Mouse (Mus musculus): ENCODE measurements around the gene C330021F23Rik.
"Not testable (repeated sequence)": the region's sequence is repeated elsewhere in the genome, so short reads cannot be mapped to it uniquely, and the experiment has no call there.

C330021F23Rik gene

DNA sequence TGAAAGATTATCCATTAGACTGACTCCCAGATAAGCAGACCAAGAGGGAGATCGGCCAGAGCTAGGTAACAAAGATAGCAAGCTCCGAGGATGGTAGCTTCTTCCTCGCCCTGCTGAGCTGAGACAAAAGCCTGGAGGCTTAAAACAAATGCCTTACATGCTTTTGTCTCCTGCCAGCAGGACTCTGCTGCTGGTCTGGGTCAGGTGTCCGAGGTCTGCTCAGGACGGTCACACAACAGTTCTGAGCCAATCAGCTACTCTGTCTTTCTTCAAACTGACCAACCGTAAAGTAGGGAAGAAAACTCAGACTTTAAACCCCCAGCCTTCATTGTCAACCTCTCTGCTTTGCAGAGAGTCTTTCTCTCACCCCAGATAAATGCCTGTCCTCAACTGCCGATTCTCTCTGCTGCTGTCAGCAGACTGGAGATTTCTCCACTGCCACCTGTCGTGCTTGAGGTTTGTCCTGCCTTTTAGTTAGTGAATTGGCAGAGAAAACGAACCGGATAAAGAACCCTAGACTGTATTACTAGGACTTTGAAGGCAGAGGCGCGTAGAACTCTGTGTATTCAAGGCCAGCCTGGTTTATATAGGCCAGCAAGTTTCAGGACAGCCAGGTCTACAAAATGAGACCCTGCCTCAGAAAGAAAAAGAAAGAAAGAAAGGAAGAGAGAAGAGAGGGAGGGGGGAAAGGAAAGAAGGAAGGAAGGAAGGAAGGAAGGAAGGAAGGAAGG lies at the start of gene C330021F23Rik:
C330021F23Rik (plus strand) TSS at position 350 of the 731 bp plus-strand sequence.
- no peak for DNase-seq

DNA sequence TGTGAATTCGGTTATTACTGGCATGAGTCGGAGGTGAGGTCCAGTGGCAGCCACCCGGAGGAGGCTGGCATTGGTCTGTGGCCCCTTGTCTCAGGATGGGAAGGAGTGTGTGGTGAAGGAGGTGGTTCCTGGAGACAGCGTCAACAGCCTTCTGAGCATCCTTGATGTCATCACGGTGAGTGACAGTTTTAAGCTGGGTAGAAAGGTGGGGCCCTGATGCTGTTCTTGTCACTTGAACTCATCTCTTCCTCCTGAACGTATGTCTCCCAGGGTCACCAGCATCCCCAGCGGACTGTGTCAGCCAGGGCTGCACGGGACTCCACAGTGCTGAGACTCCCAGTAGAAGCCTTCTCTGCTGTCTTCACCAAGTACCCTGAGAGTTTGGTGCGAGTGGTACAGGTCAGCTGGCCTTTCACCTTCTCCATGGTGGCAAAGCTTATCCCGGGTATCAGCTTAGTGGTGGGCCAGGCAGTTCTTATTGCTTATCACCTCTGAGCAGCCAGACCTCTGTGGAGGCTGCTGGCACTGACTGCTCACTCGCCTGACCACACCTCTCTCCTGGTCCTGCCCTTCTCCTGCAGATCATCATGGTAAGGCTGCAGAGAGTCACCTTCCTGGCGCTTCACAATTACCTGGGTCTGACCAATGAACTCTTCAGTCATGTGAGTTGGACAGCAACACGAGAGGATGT lies 45.6 kb upstream of the C330021F23Rik start:
- no peak for DNase-seq

GRCm38 (mm10) chr8:3530816-3531215 lies 37.0 kb upstream of the C330021F23Rik start:
- DNase-seq: no peak

DNA sequence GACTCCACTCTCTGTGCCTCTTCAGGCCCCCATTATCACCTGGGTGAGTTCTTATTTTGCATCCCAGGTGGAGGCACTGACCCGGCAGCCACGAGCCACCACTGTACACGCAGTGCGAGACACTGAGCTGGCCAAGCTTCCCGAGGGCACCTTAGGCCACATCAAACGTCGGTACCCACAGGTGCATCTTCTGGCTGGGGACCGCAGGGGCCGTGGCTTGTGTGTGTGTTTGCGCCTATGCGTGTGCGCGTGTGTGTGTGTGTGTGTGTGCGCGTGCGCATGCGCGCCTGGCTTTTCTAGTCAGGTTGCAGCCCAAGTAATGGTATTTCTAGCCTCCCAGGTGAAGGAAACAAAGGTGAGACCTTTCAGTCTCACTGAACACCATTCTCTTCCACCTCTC lies 35.9 kb upstream of the C330021F23Rik start:
- DNase-seq: no peak

DNA sequence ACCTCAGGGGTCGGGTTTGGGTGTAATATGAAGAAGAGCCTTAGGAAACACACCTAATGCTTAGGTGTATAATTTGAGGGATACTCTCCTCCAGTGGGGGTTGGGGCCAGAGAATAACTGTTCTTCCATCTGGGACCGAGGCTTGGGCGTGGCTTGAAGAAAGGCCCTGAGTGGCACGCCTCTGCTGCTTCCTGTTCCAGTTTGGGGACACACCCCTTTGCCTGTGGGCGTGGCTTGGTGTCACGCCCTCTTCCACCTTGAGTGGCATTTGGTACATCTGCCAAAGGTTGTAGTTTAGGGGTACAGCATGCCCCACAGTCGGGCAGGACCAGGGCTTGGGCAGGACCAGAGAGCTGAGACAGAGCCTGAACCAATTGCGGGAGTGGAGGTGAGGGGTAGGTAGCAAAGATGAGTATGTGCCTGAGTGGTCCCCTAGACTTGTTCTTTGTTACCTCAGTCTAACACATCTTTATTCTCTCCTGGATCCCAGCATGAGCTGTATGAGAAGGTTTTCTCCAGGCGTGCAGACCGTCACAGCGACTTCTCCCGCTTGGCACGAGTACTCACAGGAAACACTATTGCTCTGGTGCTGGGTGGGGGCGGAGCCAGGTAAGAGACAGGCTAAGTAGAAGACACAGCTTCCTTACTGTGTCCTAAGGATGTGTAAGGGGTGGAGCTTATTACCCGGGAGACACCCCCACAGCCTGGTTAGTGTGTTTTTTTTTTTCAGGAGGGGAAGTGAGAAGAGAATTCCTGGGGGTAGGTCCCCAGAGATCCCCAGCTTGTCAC lies 31.5 kb upstream of the C330021F23Rik start:
- no peak for DNase-seq

DNA sequence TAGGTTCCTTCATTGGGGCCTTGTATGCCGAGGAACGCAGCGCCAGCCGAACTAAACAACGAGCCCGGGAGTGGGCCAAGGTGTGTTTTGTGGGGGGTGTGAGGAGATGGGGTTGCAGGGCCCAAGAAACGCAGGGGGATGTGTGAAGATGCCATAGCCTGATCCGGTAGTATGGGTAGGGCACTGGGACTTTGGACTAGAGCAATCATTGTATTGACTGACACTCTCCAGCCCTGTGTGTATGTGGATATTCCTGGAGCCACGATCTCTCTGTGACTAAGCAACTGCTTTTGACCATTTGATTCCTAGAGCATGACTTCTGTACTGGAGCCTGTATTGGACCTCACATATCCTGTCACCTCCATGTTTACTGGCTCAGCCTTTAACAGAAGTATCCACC lies 30.9 kb upstream of the C330021F23Rik start:
- DNase-seq: no peak

GRCm38 (mm10) chr8:3537666-3538065 lies 30.1 kb upstream of the C330021F23Rik start:
- no peak for DNase-seq

- DNase-seq: no peak
Observed at GRCm38 (mm10) chr8:3539146-3539545, 28.6 kb upstream of the C330021F23Rik start.

DNA sequence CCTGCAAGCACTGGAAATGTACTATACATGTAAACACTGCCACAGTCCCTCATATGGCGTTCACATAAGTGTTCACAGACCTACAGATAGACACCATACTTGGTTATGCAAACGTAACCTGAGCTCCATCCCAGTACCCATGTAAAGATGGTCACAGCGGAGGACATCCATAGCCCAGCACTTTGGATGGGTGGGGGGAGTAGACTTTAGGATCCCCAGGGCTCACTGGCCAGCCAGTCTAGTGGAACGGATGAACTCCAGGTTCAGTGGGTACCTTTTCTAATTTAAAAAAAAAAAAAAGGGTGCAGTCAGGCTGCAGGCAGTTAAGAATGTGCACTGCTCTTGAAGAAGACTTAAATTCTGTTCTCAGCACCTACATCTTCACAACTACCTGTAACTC lies 27.7 kb upstream of the C330021F23Rik start:
- no peak for DNase-seq

DNA sequence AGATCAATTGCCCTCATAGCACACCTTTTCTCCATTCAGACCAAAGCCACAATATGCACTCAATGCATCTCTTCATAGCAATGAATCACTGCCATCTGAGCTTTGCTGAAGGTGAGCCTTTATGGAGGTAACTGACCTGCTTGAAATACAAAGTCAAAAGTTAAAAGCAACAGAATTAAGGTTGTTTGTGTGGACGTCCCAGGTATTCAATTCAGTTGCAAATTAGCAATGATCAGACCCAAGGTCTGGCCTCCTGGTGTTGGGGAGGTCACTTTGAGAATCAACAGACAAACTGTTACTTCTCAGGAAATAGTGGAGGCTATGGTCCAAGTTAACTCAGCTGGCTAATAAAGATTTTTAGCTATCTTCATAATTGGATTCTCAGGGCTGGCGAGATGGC lies 21.3 kb upstream of the C330021F23Rik start:
- DNase-seq: no peak

- DNase-seq: no peak
Observed at GRCm38 (mm10) chr8:3552240-3552639, 15.6 kb upstream of the C330021F23Rik start.

DNA sequence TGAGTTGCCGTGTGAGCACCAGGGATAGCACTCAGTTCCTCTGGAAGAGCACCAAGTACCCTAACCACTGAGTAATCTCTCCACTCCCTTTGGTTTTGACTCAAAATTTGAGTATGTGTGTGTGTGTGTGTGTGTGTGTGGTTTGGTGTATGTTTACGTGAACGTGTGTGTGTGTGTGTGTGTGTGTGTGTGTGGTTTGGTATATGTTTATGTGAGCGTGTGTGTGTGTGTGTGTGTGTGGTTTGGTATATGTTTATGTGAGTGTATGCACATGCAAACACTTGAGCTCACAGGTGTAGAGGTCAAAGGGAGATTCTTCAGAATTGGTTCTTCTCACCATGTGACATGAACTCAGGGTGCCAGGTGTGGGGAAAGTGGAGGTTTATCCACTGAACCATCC lies 11.7 kb upstream of the C330021F23Rik start:
- no peak for DNase-seq

GRCm38 (mm10) chr8:3568378-3568777 lies 588 bp downstream of the C330021F23Rik start:
- no peak for DNase-seq

DNA sequence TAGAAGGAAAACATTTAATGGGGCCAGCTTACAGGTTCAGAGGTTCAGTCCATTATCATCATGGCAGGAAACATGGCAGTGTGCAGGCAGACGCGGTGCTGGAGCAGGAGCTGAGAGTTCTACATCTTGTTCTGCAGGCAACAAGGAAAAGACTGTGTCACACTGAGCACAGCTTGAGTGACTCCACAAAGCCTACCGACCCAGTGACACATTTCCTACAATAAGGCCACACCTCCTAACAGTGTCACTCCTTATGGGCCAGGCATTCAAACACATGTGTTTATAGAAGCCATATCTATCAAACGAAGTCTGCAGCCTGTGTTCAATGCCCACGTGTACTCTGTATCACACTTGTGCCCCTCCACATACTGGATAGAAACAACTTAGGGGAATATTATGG lies 2.0 kb downstream of the C330021F23Rik start:
- DNase-seq: no peak

- no peak for DNase-seq
Observed at GRCm38 (mm10) chr8:3574546-3574945, 6.8 kb downstream of the C330021F23Rik start.

GRCm38 (mm10) chr8:3576211-3576960 lies 8.6 kb downstream of the C330021F23Rik start:
- DNase-seq: no peak

GRCm38 (mm10) chr8:3579390-3580364 lies 11.9 kb downstream of the C330021F23Rik start:
- DNase-seq: no peak

GRCm38 (mm10) chr8:3581961-3582360 lies 14.2 kb downstream of the C330021F23Rik start:
- not testable (repeated sequence) for DNase-seq

GRCm38 (mm10) chr8:3586452-3586851 lies 18.7 kb downstream of the C330021F23Rik start:
- DNase-seq: no peak

DNA sequence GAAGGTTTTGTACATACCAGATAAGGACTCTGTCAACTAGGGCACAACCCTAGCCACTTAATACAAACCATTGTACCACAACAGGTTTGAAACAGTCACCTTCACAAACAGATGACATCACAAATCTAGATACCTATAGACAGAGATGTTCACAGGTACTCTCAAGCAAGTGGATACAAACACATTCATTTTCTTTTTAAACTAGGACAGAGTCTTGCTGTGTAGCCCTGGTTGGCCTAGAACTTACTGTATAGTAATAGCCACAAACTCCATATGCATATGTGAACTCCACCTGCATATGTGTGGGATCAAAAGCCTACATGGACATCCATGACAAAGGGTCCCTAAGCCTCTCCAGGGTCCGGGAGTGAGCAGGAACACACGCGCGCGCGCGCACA lies 19.2 kb downstream of the C330021F23Rik start, which contains the start of gene Camsap3:
Camsap3 (plus strand) TSS at position 301 of the 398 bp plus-strand sequence.
- no peak for DNase-seq

Measured in right cerebral cortex, postnatal 4 days (tissue).